Mouse (Mus musculus) mesoderm, embryonic 11.5 days (tissue): ENCODE data around the gene Disc1.

ENCODE experiments used
- DNase-seq: peaks from one replicate; pipeline ENCODE4 v3.0.0-alpha.2; 2012; ENCODE audit warnings: low read depth, low spot score

Gene Disc1

DNA sequence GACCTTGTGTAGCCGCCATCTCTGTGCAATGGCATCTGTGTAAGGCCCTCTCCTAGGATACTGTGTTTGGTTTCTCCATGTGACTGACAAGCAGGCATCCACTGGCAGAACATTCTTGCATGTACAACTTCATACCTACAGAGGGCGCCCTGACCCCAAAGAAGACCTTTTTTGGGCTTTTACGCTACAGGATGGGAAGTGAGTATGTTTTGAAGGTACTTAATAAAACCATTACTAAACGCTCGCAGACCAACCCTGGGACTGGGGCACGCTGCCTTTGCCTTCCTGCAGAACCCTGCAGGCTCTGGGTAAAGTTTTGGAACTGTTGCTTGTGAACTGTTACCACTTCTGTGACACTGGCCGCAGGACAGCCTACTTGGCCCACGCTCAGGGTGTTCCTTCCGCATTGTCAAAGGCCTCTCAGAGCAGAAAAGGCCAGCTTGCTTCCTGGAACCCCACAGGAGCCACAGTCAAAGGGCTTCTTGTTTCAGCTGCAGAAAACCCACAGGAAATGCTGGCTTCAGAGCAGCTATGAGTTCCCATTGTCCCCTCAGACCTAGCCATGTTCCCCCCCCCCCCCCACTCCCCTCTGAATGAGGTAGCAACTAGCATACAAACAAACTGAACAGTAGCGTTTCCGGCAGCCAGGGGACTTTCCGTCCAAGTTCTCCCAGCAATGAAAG is 13.1 kb downstream of the Disc1 start:
- DNase-seq: peak; percentile 75

GRCm38 (mm10) chr8:125067596-125067960 is 13.6 kb downstream of the Disc1 start:
- no peak for DNase-seq

DNA sequence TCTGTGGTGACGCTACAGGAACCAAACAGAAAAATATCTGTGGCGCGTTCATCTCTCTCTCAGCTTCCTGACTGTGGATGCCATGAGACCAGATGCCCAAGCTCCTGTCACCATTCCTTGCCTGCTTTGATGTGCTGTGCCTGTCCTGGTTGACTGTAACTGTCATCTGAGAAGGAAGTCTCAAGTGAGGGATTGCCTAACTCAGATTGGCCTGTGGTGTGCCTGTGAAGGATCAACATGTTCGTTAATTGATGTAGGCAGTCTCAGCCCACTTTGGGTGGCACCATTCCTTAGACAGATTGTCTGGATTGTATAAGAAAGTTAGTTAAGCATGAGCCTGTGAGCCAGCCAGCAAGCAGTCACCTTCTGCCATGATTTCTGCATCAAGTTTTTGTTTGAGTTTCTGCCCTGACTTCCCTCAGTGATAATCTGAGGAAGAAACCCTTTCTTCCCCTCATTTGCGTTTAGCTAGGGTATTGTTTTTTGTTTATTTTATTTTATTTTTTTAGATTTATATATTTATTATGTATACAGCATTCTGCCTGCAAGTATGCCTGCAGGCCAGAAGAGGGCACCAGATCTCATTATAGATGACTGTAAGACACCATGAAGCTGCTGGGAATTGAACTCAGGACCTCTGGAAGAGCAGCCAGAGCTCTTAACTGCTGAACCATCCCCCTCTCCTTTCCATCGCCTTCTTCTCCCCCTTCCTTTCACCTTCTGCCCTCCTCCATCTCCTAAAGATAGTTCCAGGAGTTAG is 14.3 kb downstream of the Disc1 start:
- DNase-seq: no peak

GRCm38 (mm10) chr8:125069304-125069703 is 15.3 kb downstream of the Disc1 start:
- no peak for DNase-seq

GRCm38 (mm10) chr8:125069733-125070132 is 15.7 kb downstream of the Disc1 start:
- no peak for DNase-seq

GRCm38 (mm10) chr8:125074141-125074540 is 20.1 kb downstream of the Disc1 start:
- DNase-seq: no peak

- DNase-seq: no peak
Measured at GRCm38 (mm10) chr8:125074581-125074980, 20.6 kb downstream of the Disc1 start.

GRCm38 (mm10) chr8:125075389-125075788 is 21.4 kb downstream of the Disc1 start:
- no peak for DNase-seq

DNA sequence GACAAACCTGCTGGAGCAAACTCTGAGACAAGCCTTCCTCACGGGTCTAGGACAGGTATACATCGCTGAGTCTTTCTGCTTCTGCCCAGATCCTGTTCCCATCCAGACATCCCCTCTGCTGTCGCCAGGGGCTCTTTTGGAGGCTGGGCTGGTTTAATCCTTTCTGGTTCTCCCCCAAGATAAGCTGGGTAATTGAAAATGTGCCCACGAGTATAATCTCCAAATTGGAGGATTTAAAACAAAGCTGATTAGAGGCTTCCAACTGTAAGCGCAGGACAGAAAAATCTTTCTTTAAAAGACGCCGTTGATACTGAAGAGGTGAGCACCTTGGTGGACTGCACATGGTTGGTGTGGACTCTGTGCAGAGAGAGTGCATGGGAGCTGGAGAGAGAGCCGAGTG is 23.3 kb downstream of the Disc1 start:
- no peak for DNase-seq

GRCm38 (mm10) chr8:125078771-125079384 is 24.9 kb downstream of the Disc1 start:
- no peak for DNase-seq

- no peak for DNase-seq
Measured at GRCm38 (mm10) chr8:125080388-125081344, 26.7 kb downstream of the Disc1 start.

GRCm38 (mm10) chr8:125083746-125084145 is 29.8 kb downstream of the Disc1 start:
- DNase-seq: no peak

- no peak for DNase-seq
Measured at GRCm38 (mm10) chr8:125084523-125084922, 30.5 kb downstream of the Disc1 start.

- DNase-seq: no peak
Measured at GRCm38 (mm10) chr8:125090889-125091740, 37.1 kb downstream of the Disc1 start.

- no peak for DNase-seq
Measured at GRCm38 (mm10) chr8:125097140-125097539, 43.1 kb downstream of the Disc1 start.

DNA sequence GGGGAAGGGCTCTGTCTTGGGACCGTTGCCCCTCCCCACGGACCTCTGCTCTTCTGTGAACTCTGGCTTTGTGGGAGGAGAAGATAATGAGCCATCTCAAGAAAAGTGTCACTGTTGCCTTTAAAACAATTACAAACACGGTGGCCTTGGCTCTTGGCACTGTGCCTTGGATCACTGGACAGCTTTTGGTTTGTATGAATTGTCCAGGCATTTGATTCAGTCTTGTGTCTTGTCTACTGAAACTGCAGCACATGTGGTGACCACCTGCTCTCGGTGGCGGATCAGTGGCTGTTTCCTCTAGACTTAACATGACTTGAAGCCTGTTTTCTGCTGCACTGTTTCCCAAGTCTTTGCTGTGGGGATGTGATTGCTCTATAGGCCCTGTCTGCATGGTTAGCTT is 44.1 kb downstream of the Disc1 start:
- peak; percentile 37 for DNase-seq

GRCm38 (mm10) chr8:125102303-125102702 is 48.3 kb downstream of the Disc1 start:
- no peak for DNase-seq

DNA sequence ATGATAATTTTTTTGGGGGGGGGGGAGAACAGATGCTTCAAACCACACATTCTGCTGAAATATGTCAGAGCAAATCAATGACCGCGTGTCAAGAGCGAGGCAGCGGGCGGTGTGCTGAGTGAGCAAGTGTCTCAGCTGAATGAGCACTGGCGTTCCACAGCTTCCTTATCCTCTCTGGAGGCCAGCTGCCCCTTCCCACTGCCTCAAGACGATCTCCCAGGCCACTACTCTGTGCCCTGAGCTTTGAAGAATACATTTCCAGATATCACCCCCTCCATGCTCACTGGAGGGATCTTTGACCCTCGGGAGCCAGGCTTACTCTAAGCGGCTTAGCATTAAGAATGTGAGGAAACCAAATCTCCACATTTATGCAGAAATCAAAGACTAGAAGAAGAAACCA is 59.2 kb downstream of the Disc1 start:
- DNase-seq: no peak

DNA sequence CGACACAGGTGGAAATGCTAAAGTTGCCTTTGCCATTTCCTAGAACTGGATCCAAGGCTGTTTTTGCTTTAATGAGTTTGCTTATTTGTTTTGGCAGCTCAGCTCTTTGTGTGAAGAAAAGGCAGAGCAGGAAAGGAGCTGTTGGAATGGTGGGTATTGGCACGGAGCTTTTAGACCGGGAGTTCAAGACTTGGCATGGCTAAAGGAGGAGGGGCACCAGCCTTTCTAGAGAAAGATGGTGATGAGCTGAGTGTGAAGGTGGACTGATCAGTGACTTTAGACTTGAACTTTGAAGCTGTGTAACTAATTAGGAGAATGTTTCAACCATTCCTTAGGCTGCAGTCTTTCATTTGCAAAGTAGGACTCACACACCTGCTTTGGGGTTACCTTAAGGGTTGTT is 59.8 kb downstream of the Disc1 start:
- DNase-seq: no peak

DNA sequence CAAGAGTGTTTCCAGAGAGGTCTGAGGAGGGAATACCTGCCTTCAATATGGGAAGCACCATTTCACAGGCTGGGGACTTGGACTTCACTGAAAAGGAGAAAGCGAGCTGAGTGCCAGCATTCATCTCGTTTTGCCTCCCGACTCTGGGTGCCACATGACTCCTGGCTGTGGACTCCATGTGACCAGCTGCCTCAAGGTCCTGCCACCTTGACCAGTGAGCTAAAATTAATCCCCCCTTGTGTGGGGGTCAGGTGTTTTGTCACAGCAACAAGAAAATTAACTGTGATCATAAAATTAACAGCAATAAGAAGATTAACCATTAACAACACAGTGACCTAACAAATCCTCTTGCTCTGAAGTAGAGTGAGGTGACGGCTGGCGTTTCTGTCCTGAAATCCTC is 61.3 kb downstream of the Disc1 start:
- no peak for DNase-seq

DNA sequence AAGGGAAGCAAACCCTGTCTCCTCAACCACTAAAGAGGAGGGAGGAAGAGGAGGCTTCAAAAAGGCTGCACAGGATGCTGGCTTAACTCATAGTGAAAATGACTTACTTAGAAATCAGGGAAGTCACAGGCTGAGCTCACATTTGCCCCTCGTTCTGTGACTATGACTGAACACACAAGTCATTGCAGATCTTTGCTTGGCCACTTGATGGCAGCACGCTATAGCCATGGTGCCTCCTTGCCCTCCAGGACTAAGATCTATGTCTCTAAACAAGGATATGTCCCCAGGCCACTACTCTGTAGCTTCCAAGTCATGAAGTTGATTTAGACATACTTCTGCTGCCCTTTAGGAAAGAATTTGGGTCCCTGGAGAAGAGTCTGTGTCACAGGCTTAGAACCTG is 62.6 kb downstream of the Disc1 start:
- DNase-seq: peak; percentile 45
